Comparison of ENCODE assay signal across 13 mouse cellular contexts in genomic region chr10:97422579-97422978, GRCm38 (mm10).
"Had no signal": no experiment of that assay in that cellular context is flagged by ENCODE, and none has a peak within 500 bp of the region (broad histone marks: within the 10 kb centered on the region; RNA-seq: fewer than 3 reads in every experiment).

No protein-coding gene starts in this region.

- H3K9me3 ChIP-seq: kidney, embryonic 15.5 days; midbrain, embryonic 10.5 days; midbrain, embryonic 15.5 days; neural tube, embryonic 13.5 days had no signal

- H3K27me3 ChIP-seq: kidney, embryonic 15.5 days; midbrain, embryonic 15.5 days; neural tube, embryonic 13.5 days had no signal

- DNase-seq: kidney, postnatal 14 days; lung, adult 18-20 months; lung, postnatal 4 days; retina, postnatal 1 day; thymus, postnatal 4 days had no signal

- H3K36me3 ChIP-seq: kidney, embryonic 15.5 days; midbrain, embryonic 10.5 days; midbrain, embryonic 15.5 days; neural tube, embryonic 13.5 days had no signal

- H3K4me2 ChIP-seq: kidney, embryonic 15.5 days; midbrain, embryonic 15.5 days; neural tube, embryonic 13.5 days had no signal

- ATAC-seq: lung, postnatal 0 days; midbrain, embryonic 15.5 days had no signal

- H3K9ac ChIP-seq: kidney, embryonic 15.5 days; liver, embryonic 14.5 days; midbrain, embryonic 15.5 days; neural tube, embryonic 13.5 days had no signal

- H3K4me3 ChIP-seq: kidney, embryonic 15.5 days; left cerebral cortex, adult 2 months; midbrain, embryonic 10.5 days; midbrain, embryonic 15.5 days; neural tube, embryonic 13.5 days had no signal

- H3K4me1 ChIP-seq: kidney, embryonic 15.5 days; neural tube, embryonic 13.5 days had no signal

- H3K27ac ChIP-seq: kidney, embryonic 15.5 days; left cerebral cortex, adult 2 months; liver, embryonic 14.5 days; midbrain, embryonic 10.5 days; midbrain, embryonic 15.5 days; neural tube, embryonic 13.5 days; stomach, postnatal 0 days had no signal
